Mouse (Mus musculus) stomach, postnatal 0 days (tissue): Measurements from ENCODE around the gene A630076J17Rik. TPM values are rescaled to one million over a fixed set of nuclear protein-coding genes. Genes with fewer than 3 reads are reported as not detected.
A peak's percentile ranks its signal among the peaks of the same experiment; 100 is the strongest.

ENCODE experiments used
- ATAC-seq: fragments of 200-750 bp; cut with Nextera tagmentation; 2 replicates; pipeline ENCODE4 v1.8.0; 2017; ENCODE audit not compliant: low FRiP score, low TSS enrichment
- DNase-seq: peaks from one replicate; pipeline ENCODE4 v3.0.0-alpha.2; 2016; ENCODE audit warnings: low spot score
- H3K27ac ChIP-seq: fragments of 300-500 bp; sonication (generic); replicated peaks from 2 replicates; pipeline ENCODE4 v1.5.1; 2014; ENCODE audit warnings: mild to moderate bottlenecking, control low read depth
- H3K27me3 ChIP-seq: fragments of 300-500 bp; sonication (generic); 2 replicates; pipeline ENCODE4 v1.6.1; 2014; ENCODE audit warnings: low read length; ENCODE audit not compliant: control insufficient read depth, insufficient read depth
- H3K36me3 ChIP-seq: fragments of 300-500 bp; sonication (generic); 2 replicates; pipeline ENCODE4 v1.6.1; 2014; ENCODE audit warnings: low read length, mixed read lengths; ENCODE audit not compliant: control insufficient read depth, insufficient read depth
- H3K4me1 ChIP-seq: fragments of 300-500 bp; sonication (generic); replicated peaks from 2 replicates; pipeline ENCODE4 v1.6.1; 2014; ENCODE audit warnings: antibody characterized with exemption; ENCODE audit not compliant: control insufficient read depth, insufficient read depth
- H3K4me2 ChIP-seq: fragments of 300-500 bp; sonication (generic); replicated peaks from 2 replicates; pipeline ENCODE4 v1.6.1; 2014; ENCODE audit warnings: low read depth, mild to moderate bottlenecking, control low read depth, moderate library complexity
- H3K4me3 ChIP-seq: fragments of 300-500 bp; sonication (generic); 2 replicates; pipeline ENCODE4 v1.5.1; 2014; ENCODE audit warnings: low read depth, low read length, control low read depth
- H3K9ac ChIP-seq: fragments of 300-500 bp; sonication (generic); 2 replicates; pipeline ENCODE4 v1.6.1; 2014; ENCODE audit warnings: mild to moderate bottlenecking, low read length, control low read depth, mixed read lengths
- H3K9me3 ChIP-seq: fragments of 300-500 bp; sonication (generic); 2 replicates; pipeline ENCODE4 v1.6.1; 2016; ENCODE audit warnings: low read length; ENCODE audit not compliant: control insufficient read depth
- CTCF ChIP-seq: IDR thresholded peaks from 2 replicates; pipeline ENCODE4 v1.5.1; 2016; ENCODE audit warnings: antibody characterized with exemption, low read depth, mild to moderate bottlenecking, moderate library complexity
- EP300 ChIP-seq: optimal IDR thresholded peaks from 2 replicates; pipeline ENCODE3; 2016; ENCODE audit warnings: antibody characterized with exemption
- WGBS: fragments of 180-500 bp; shearing (Covaris S2); extraction: QIAGEN DNeasy Blood & Tissue Kit; methylation state at CpG from one replicate; pipeline ENCODE4 v1.1.7; 2014; 5-methylcytosine and 5-hydroxymethylcytosine counted together
- polyA plus RNA-seq: library from polyadenylated mRNA; unstranded; fragments of >200 nt; fragmentation: Nextera tagmentation; extraction: Ambion mirVana; gene quantifications from 2 replicates; pipeline ENCODE4 v1.2.1, GENCODE M21; 2015

Gene A630076J17Rik
- 28.1 and 32.7 TPM in 2 replicates for polyA plus RNA-seq

- Histone ChIP-seq H3K9me3 (no peaks in the 10 kb centered on the region), H3K27ac (peak within 1 kb of the TSS; percentile 58; the same call in 1 of the 2 replicates), H3K27me3 (no peaks in the 10 kb centered on the region), H3K4me1 (no peaks in the 10 kb centered on the region), H3K4me3 (no peak within 1 kb of the TSS), H3K9ac (no peak within 1 kb of the TSS), H3K36me3 (no peaks in the 10 kb centered on the region), H3K4me2 (no peak within 1 kb of the TSS)
- 17% methylated on average over 1 of the region's 1 CpGs for WGBS
- ATAC-seq (0 out of 2 replicates have a peak, but pooled peaks have one; percentile 11), DNase-seq (peak; percentile 35)
- no peak for TF ChIP-seq CTCF
- no peak for TF ChIP-seq EP300
Observed at GRCm38 (mm10) chr3:107230527-107230926, at the start of gene A630076J17Rik. A630076J17Rik (plus strand) TSS chr3:107230614.

GRCm38 (mm10) chr3:107180860-107181259 lies 49.6 kb upstream of the A630076J17Rik start:
- TF ChIP-seq CTCF (no peak), EP300 (no peak)
- Histone ChIP-seq H3K4me1 (0 out of 2 replicates have a peak, but pooled peaks cover 2% of the 10 kb centered on the region), H3K27ac (no peak overlapping the region), H3K9me3 (no peaks in the 10 kb centered on the region), H3K27me3 (no peaks in the 10 kb centered on the region), H3K4me2 (no peak overlapping the region), H3K4me3 (no peak overlapping the region), H3K36me3 (no peaks in the 10 kb centered on the region), H3K9ac (no peak overlapping the region)
- DNase-seq (no peak), ATAC-seq (no peak)
- WGBS: 50% methylated on average over 2 of the region's 2 CpGs

GRCm38 (mm10) chr3:107182756-107183155 lies 47.7 kb upstream of the A630076J17Rik start, which contains the start of gene Kcna10:
Kcna10 (plus strand) TSS chr3:107183056.
- Histone ChIP-seq H3K9ac (no peak within 1 kb of the TSS), H3K36me3 (no peaks in the 10 kb centered on the region), H3K4me2 (no peak within 1 kb of the TSS), H3K4me3 (no peak within 1 kb of the TSS), H3K4me1 (0 out of 2 replicates have a peak, but pooled peaks cover 2% of the 10 kb centered on the region), H3K27me3 (no peaks in the 10 kb centered on the region), H3K9me3 (no peaks in the 10 kb centered on the region), H3K27ac (no peak within 1 kb of the TSS)
- no peak for ATAC-seq
- 91% methylated on average over 1 of the region's 1 CpGs for WGBS
- TF ChIP-seq EP300: no peak
- TF ChIP-seq CTCF: no peak
- DNase-seq: no peak

GRCm38 (mm10) chr3:107183178-107183577 lies 47.2 kb upstream of the A630076J17Rik start:
- H3K4me1 ChIP-seq: 0 out of 2 replicates have a peak, but pooled peaks cover 2% of the 10 kb centered on the region
- H3K36me3 ChIP-seq: no peaks in the 10 kb centered on the region
- H3K4me3 ChIP-seq: no peak overlapping the region
- DNase-seq (no peak), ATAC-seq (no peak)
- TF ChIP-seq CTCF (no peak), EP300 (no peak)
- H3K4me2 ChIP-seq: no peak overlapping the region
- no peak overlapping the region for H3K9ac ChIP-seq
- no peaks in the 10 kb centered on the region for H3K9me3 ChIP-seq
- H3K27me3 ChIP-seq: no peaks in the 10 kb centered on the region
- no peak overlapping the region for H3K27ac ChIP-seq
- WGBS: 77% methylated on average over 3 of the region's 3 CpGs

- 0 out of 2 replicates have a peak, but pooled peaks cover 2% of the 10 kb centered on the region for H3K4me1 ChIP-seq
- no peak overlapping the region for H3K4me2 ChIP-seq
- no peaks in the 10 kb centered on the region for H3K27me3 ChIP-seq
- no peak overlapping the region for H3K27ac ChIP-seq
- no peak for ATAC-seq
- H3K9me3 ChIP-seq: no peaks in the 10 kb centered on the region
- no peak overlapping the region for H3K9ac ChIP-seq
- no peaks in the 10 kb centered on the region for H3K36me3 ChIP-seq
- WGBS: 74% methylated on average over 3 of the region's 3 CpGs
- no peak overlapping the region for H3K4me3 ChIP-seq
- TF ChIP-seq EP300 (no peak), CTCF (no peak)
- no peak for DNase-seq
Observed at GRCm38 (mm10) chr3:107185597-107185996, 44.8 kb upstream of the A630076J17Rik start.

- H3K27ac ChIP-seq: no peak overlapping the region
- ATAC-seq: no peak
- no peaks in the 10 kb centered on the region for H3K9me3 ChIP-seq
- H3K4me1 ChIP-seq: 0 out of 2 replicates have a peak, but pooled peaks cover 2% of the 10 kb centered on the region
- H3K4me3 ChIP-seq: no peak overlapping the region
- DNase-seq: no peak
- no peak overlapping the region for H3K4me2 ChIP-seq
- TF ChIP-seq CTCF (no peak), EP300 (no peak)
- 76% methylated on average over 4 of the region's 4 CpGs for WGBS
- no peaks in the 10 kb centered on the region for H3K36me3 ChIP-seq
- no peaks in the 10 kb centered on the region for H3K27me3 ChIP-seq
- H3K9ac ChIP-seq: no peak overlapping the region
Observed at GRCm38 (mm10) chr3:107187022-107187421, 43.4 kb upstream of the A630076J17Rik start.
